Mouse (Mus musculus): ENCODE data around the gene Acadl. TPM values are rescaled to one million over a fixed set of nuclear protein-coding genes. Genes with fewer than 3 reads are reported as not detected.

Gene Acadl
- 299 TPM for polyA plus RNA-seq (2014; fragmentation: Illumina TruSeq; extraction: RNeasy Lipid Tissue Mini Kit (QIAGEN cat#74804); ENCODE audit: low replicate concordance)

GRCm38 (mm10) chr1:66862712-66863511 is at the start of gene Acadl:
Gene Acadl (minus strand): TSS chr1:66863277.

GRCm38 (mm10) chr1:66817453-66817839 is 45.6 kb downstream of the Acadl start, which contains the start of gene Kansl1l:
Gene Kansl1l (minus strand): TSS chr1:66817562.

Other genes starting within 250 kb of the Acadl start
- gene Rpe, start 162.4 kb downstream of the Acadl start, polyA plus RNA-seq (2014; fragmentation: Illumina TruSeq; extraction: RNeasy Lipid Tissue Mini Kit (QIAGEN cat#74804); ENCODE audit: low replicate concordance) = 171 TPM
- 20.6 TPM for gene Kansl1l, start 45.7 kb downstream of the Acadl start, polyA plus RNA-seq (2014; fragmentation: Illumina TruSeq; extraction: RNeasy Lipid Tissue Mini Kit (QIAGEN cat#74804); ENCODE audit: low replicate concordance)
- gene Myl1, start 82.1 kb upstream of the Acadl start, polyA plus RNA-seq (2014; fragmentation: Illumina TruSeq; extraction: RNeasy Lipid Tissue Mini Kit (QIAGEN cat#74804); ENCODE audit: low replicate concordance) = 4.8 TPM
- 4.2 TPM for gene Lancl1, start 175.6 kb upstream of the Acadl start, polyA plus RNA-seq (2014; fragmentation: Illumina TruSeq; extraction: RNeasy Lipid Tissue Mini Kit (QIAGEN cat#74804); ENCODE audit: low replicate concordance)